Mouse (Mus musculus) midbrain, embryonic 14.5 days (tissue): ENCODE measurements at regions not wholly inside any gene's neighbourhood (a gene's known extent, or its start where the extent isn't known, plus 50 kb on each side); places are given as distances from the start of the nearest gene placed in this dataset.
A peak's percentile ranks its signal among the peaks of the same experiment; 100 is the strongest.

ENCODE experiments used
- ATAC-seq: fragments of 200-750 bp; cut with Nextera tagmentation; 2 replicates; pipeline ENCODE4 v1.8.0; 2017; ENCODE audit warnings: moderate number of reproducible peaks, moderate library complexity; ENCODE audit not compliant: low FRiP score, low TSS enrichment
- DNase-seq: peaks from one replicate; pipeline ENCODE4 v3.0.0-alpha.2; 2015
- H3K27ac ChIP-seq: fragments of 300-500 bp; sonication (generic); replicated peaks from 2 replicates; pipeline ENCODE4 v1.5.1; 2014; ENCODE audit warnings: mild to moderate bottlenecking, low read depth, low read length, moderate library complexity
- H3K27me3 ChIP-seq: fragments of 300-500 bp; sonication (generic); 2 replicates; pipeline ENCODE4 v1.6.1; 2014; ENCODE audit warnings: low read length, control low read depth, mixed read lengths; ENCODE audit not compliant: control insufficient read depth, insufficient read depth
- H3K36me3 ChIP-seq: fragments of 300-500 bp; sonication (generic); 2 replicates; pipeline ENCODE4 v1.6.1; 2014; ENCODE audit warnings: low read length, control low read depth; ENCODE audit not compliant: control insufficient read depth, insufficient read depth
- H3K4me1 ChIP-seq: fragments of 300-500 bp; sonication (generic); 2 replicates; pipeline ENCODE4 v1.6.1; 2014; ENCODE audit warnings: mild to moderate bottlenecking, antibody characterized with exemption, low read length, control low read depth; ENCODE audit not compliant: control insufficient read depth, insufficient read depth
- H3K4me2 ChIP-seq: fragments of 300-500 bp; sonication (generic); 2 replicates; pipeline ENCODE4 v1.6.1; 2014; ENCODE audit warnings: mild to moderate bottlenecking, low read length, moderate library complexity
- H3K4me3 ChIP-seq: fragments of 300-500 bp; sonication (generic); replicated peaks from 2 replicates; pipeline ENCODE4 v1.5.1; 2014; ENCODE audit warnings: low read depth, low read length
- H3K9ac ChIP-seq: fragments of 300-500 bp; sonication (generic); replicated peaks from 2 replicates; pipeline ENCODE4 v1.6.1; 2014; ENCODE audit warnings: mild to moderate bottlenecking, low read length, moderate library complexity
- H3K9me3 ChIP-seq: fragments of 300-500 bp; sonication (generic); 2 replicates; pipeline ENCODE4 v1.6.1; 2016; ENCODE audit warnings: low read length, control low read depth, mixed read lengths; ENCODE audit not compliant: control insufficient read depth
- WGBS: fragments of 180-500 bp; shearing (Covaris S2); extraction: QIAGEN DNeasy Blood & Tissue Kit; methylation state at CpG from one replicate; pipeline ENCODE4 v1.1.7; 2014; 5-methylcytosine and 5-hydroxymethylcytosine counted together

GRCm38 (mm10) chr2:10923984-10924383 lies 247.9 kb upstream of the Prkcq start:
- whole genome bisulfite sequencing, result 83% methylated on average over 4 of the region's 4 CpGs

GRCm38 (mm10) chr2:10925361-10925760 lies 246.5 kb upstream of the Prkcq start:
- Histone ChIP-seq H3K4me2 (no peak overlapping the region), H3K9ac (no peak overlapping the region), H3K27me3 (no peaks in the 10 kb centered on the region), H3K4me1 (peaks cover 3% of the 10 kb centered on the region; the same call in 1 of the 2 replicates), H3K36me3 (no peaks in the 10 kb centered on the region), H3K4me3 (no peak overlapping the region), H3K9me3 (no peaks in the 10 kb centered on the region), H3K27ac (no peak overlapping the region)
- WGBS, result 50% methylated on average over 7 of the region's 7 CpGs
- no peak for DNase-seq
- ATAC-seq, result no peak

More at GRCm38 (mm10) chr2:10923984-10924383, 247.9 kb upstream of the Prkcq start:
- no peak for DNase-seq
- peaks cover 3% of the 10 kb centered on the region; the same call in 1 of the 2 replicates for H3K4me1 ChIP-seq
- no peak for ATAC-seq
- H3K27ac ChIP-seq, result no peak overlapping the region
- no peaks in the 10 kb centered on the region for H3K27me3 ChIP-seq
- no peaks in the 10 kb centered on the region for H3K36me3 ChIP-seq
- no peaks in the 10 kb centered on the region for H3K9me3 ChIP-seq
- no peak overlapping the region for H3K4me3 ChIP-seq
- no peak overlapping the region for H3K4me2 ChIP-seq
- no peak overlapping the region for H3K9ac ChIP-seq

GRCm38 (mm10) chr2:10937405-10937804 lies 234.5 kb upstream of the Prkcq start:
- DNase-seq (peak; percentile 51), ATAC-seq (no peak)
- Histone ChIP-seq H3K4me2 (no peak overlapping the region), H3K9ac (no peak overlapping the region), H3K27ac (no peak overlapping the region), H3K4me1 (no peaks in the 10 kb centered on the region), H3K36me3 (no peaks in the 10 kb centered on the region), H3K27me3 (no peaks in the 10 kb centered on the region), H3K9me3 (no peaks in the 10 kb centered on the region), H3K4me3 (no peak overlapping the region)
- WGBS, result 21% methylated on average over 1 of the region's 1 CpGs

GRCm38 (mm10) chr2:10965224-10965623 lies 206.7 kb upstream of the Prkcq start:
- 89% methylated on average over 7 of the region's 7 CpGs for WGBS
- ATAC-seq (no peak), DNase-seq (no peak)
- Histone ChIP-seq H3K27ac (no peak overlapping the region), H3K9me3 (no peaks in the 10 kb centered on the region), H3K4me1 (no peaks in the 10 kb centered on the region), H3K9ac (no peak overlapping the region), H3K4me3 (no peak overlapping the region), H3K4me2 (no peak overlapping the region), H3K36me3 (no peaks in the 10 kb centered on the region), H3K27me3 (no peaks in the 10 kb centered on the region)

- ATAC-seq (no peak), DNase-seq (no peak)
- Histone ChIP-seq H3K4me3 (no peak overlapping the region), H3K4me1 (no peaks in the 10 kb centered on the region), H3K27ac (no peak overlapping the region), H3K36me3 (no peaks in the 10 kb centered on the region), H3K27me3 (no peaks in the 10 kb centered on the region), H3K4me2 (no peak overlapping the region), H3K9me3 (no peaks in the 10 kb centered on the region), H3K9ac (no peak overlapping the region)
- 80% methylated on average over 2 of the region's 2 CpGs for WGBS
Observed at GRCm38 (mm10) chr2:10966891-10967290, 205.0 kb upstream of the Prkcq start.

- H3K9ac ChIP-seq, result no peak overlapping the region
- H3K27ac ChIP-seq, result no peak overlapping the region
- DNase-seq (peak; percentile 18), ATAC-seq (no peak)
- H3K9me3 ChIP-seq, result no peaks in the 10 kb centered on the region
- no peaks in the 10 kb centered on the region for H3K36me3 ChIP-seq
- H3K27me3 ChIP-seq, result no peaks in the 10 kb centered on the region
- 72% methylated on average over 10 of the region's 10 CpGs for WGBS
- no peaks in the 10 kb centered on the region for H3K4me1 ChIP-seq
- no peak overlapping the region for H3K4me2 ChIP-seq
- H3K4me3 ChIP-seq, result no peak overlapping the region
Observed at GRCm38 (mm10) chr2:10969111-10969689, 202.7 kb upstream of the Prkcq start.

GRCm38 (mm10) chr2:10972051-10972450 lies 199.9 kb upstream of the Prkcq start:
- WGBS, result 79% methylated on average over 3 of the region's 3 CpGs
- no peak overlapping the region for H3K9ac ChIP-seq
- ATAC-seq, result no peak
- H3K4me3 ChIP-seq, result no peak overlapping the region
- no peak overlapping the region for H3K4me2 ChIP-seq
- DNase-seq, result no peak
- no peaks in the 10 kb centered on the region for H3K9me3 ChIP-seq
- H3K27me3 ChIP-seq, result no peaks in the 10 kb centered on the region
- H3K4me1 ChIP-seq, result no peaks in the 10 kb centered on the region
- no peak overlapping the region for H3K27ac ChIP-seq
- H3K36me3 ChIP-seq, result no peaks in the 10 kb centered on the region

- Histone ChIP-seq H3K27me3 (no peaks in the 10 kb centered on the region), H3K4me1 (no peaks in the 10 kb centered on the region), H3K4me2 (no peak overlapping the region), H3K9me3 (no peaks in the 10 kb centered on the region), H3K4me3 (no peak overlapping the region), H3K9ac (no peak overlapping the region), H3K36me3 (no peaks in the 10 kb centered on the region), H3K27ac (no peak overlapping the region)
- 84% methylated on average over 5 of the region's 5 CpGs for WGBS
- ATAC-seq (no peak), DNase-seq (no peak)
Observed at GRCm38 (mm10) chr2:10978772-10979171, 193.1 kb upstream of the Prkcq start.

- Histone ChIP-seq H3K9me3 (no peaks in the 10 kb centered on the region), H3K4me3 (no peak overlapping the region), H3K27me3 (no peaks in the 10 kb centered on the region), H3K4me1 (no peaks in the 10 kb centered on the region), H3K4me2 (no peak overlapping the region), H3K9ac (no peak overlapping the region), H3K36me3 (no peaks in the 10 kb centered on the region), H3K27ac (no peak overlapping the region)
- ATAC-seq (no peak), DNase-seq (no peak)
- WGBS, result 71% methylated on average over 7 of the region's 7 CpGs
Observed at GRCm38 (mm10) chr2:10986101-10986500, 185.8 kb upstream of the Prkcq start.
